Mouse (Mus musculus) heart, embryonic 16.5 days (tissue): ENCODE results near the gene Vwf. TPM values are rescaled to one million over a fixed set of nuclear protein-coding genes. Genes with fewer than 3 reads are reported as not detected.

Source experiments
- ATAC-seq: fragments of 200-750 bp; cut with Nextera tagmentation; replicated peaks from 2 replicates; pipeline ENCODE4 v1.8.0; 2017; ENCODE audit warnings: moderate number of reproducible peaks; ENCODE audit not compliant: insufficient read depth, low FRiP score; ENCODE audit errors: extremely low read depth
- H3K27ac ChIP-seq: fragments of 300-500 bp; sonication (generic); 2 replicates; pipeline ENCODE4 v1.5.1; 2014; ENCODE audit warnings: mild to moderate bottlenecking, low read length, control low read depth, moderate library complexity
- H3K27me3 ChIP-seq: fragments of 300-500 bp; sonication (generic); 2 replicates; pipeline ENCODE4 v1.6.1; 2014; ENCODE audit warnings: low read length, mixed read lengths; ENCODE audit not compliant: control insufficient read depth, insufficient read depth
- H3K36me3 ChIP-seq: fragments of 300-500 bp; sonication (generic); 2 replicates; pipeline ENCODE4 v1.6.1; 2014; ENCODE audit not compliant: control insufficient read depth, insufficient read depth
- H3K4me1 ChIP-seq: fragments of 300-500 bp; sonication (generic); 2 replicates; pipeline ENCODE4 v1.6.1; 2014; ENCODE audit warnings: low read length, mixed read lengths; ENCODE audit not compliant: control insufficient read depth, insufficient read depth
- H3K4me2 ChIP-seq: fragments of 300-500 bp; sonication (generic); 2 replicates; pipeline ENCODE4 v1.6.1; 2014; ENCODE audit warnings: low read depth, mild to moderate bottlenecking, control low read depth, low read length
- H3K4me3 ChIP-seq: fragments of 300-500 bp; sonication (generic); 2 replicates; pipeline ENCODE4 v1.5.1; 2014; ENCODE audit warnings: mild to moderate bottlenecking, control low read depth, low read length
- H3K9ac ChIP-seq: fragments of 300-500 bp; sonication (generic); 2 replicates; pipeline ENCODE4 v1.6.1; 2014; ENCODE audit warnings: low read length, control low read depth
- H3K9me3 ChIP-seq: fragments of 300-500 bp; sonication (generic); replicated peaks from 2 replicates; pipeline ENCODE4 v1.6.1; 2016; ENCODE audit warnings: low read length; ENCODE audit not compliant: control insufficient read depth
- WGBS: fragments of 180-500 bp; shearing (Covaris S2); extraction: QIAGEN DNeasy Blood & Tissue Kit; methylation state at CpG from one replicate; pipeline ENCODE4 v1.1.7; 2014; 5-methylcytosine and 5-hydroxymethylcytosine counted together
- polyA plus RNA-seq: library from polyadenylated mRNA; unstranded; fragments of >200 nt; fragmentation: Nextera tagmentation; extraction: Ambion mirVana; gene quantifications from 2 replicates; pipeline ENCODE4 v1.2.1, GENCODE M21; 2015

Gene Vwf
- polyA plus RNA-seq, 1 experiment from 2014 or later, result 27.1 TPM

GRCm38 (mm10) chr6:125558831-125559230, 12.3 kb downstream of the Vwf start:
- no peak; the same call in 1 of the 2 replicates for ATAC-seq
- 65% methylated on average over 8 of the region's 8 CpGs for WGBS

GRCm38 (mm10) chr6:125561031-125561430, 14.5 kb downstream of the Vwf start:
- WGBS, result 78% methylated on average over 5 of the region's 5 CpGs
- Histone ChIP-seq H3K27me3 (no peaks in the 10 kb centered on the region), H3K4me1 (no peaks in the 10 kb centered on the region; the same call in 1 of the 2 replicates), H3K4me2 (no peak overlapping the region), H3K4me3 (no peak overlapping the region), H3K36me3 (no peaks in the 10 kb centered on the region), H3K9ac (no peak overlapping the region), H3K9me3 (no peaks in the 10 kb centered on the region), H3K27ac (no peak overlapping the region)
- ATAC-seq, result no peak

More at GRCm38 (mm10) chr6:125558831-125559230, 12.3 kb downstream of the Vwf start:
- no peak overlapping the region for H3K9ac ChIP-seq
- no peaks in the 10 kb centered on the region for H3K36me3 ChIP-seq
- no peaks in the 10 kb centered on the region for H3K9me3 ChIP-seq
- H3K27ac ChIP-seq, result no peak overlapping the region
- H3K4me1 ChIP-seq, result no peaks in the 10 kb centered on the region; the same call in 1 of the 2 replicates
- H3K27me3 ChIP-seq, result no peaks in the 10 kb centered on the region
- no peak overlapping the region for H3K4me2 ChIP-seq
- no peak overlapping the region for H3K4me3 ChIP-seq

- Histone ChIP-seq H3K4me2 (no peak overlapping the region), H3K4me1 (no peaks in the 10 kb centered on the region; the same call in 1 of the 2 replicates), H3K27me3 (no peaks in the 10 kb centered on the region), H3K36me3 (no peaks in the 10 kb centered on the region), H3K9ac (no peak overlapping the region), H3K9me3 (no peaks in the 10 kb centered on the region), H3K4me3 (no peak overlapping the region), H3K27ac (no peak overlapping the region)
- WGBS, result 87% methylated on average over 2 of the region's 2 CpGs
- ATAC-seq, result no peak
Measured at GRCm38 (mm10) chr6:125561521-125561920, 14.9 kb downstream of the Vwf start.

- Histone ChIP-seq H3K4me3 (no peak overlapping the region), H3K27me3 (no peaks in the 10 kb centered on the region), H3K9me3 (no peaks in the 10 kb centered on the region), H3K4me2 (no peak overlapping the region), H3K4me1 (no peaks in the 10 kb centered on the region), H3K36me3 (no peaks in the 10 kb centered on the region), H3K9ac (no peak overlapping the region), H3K27ac (no peak overlapping the region)
- ATAC-seq, result no peak
- WGBS, result 67% methylated on average over 7 of the region's 7 CpGs
Measured at GRCm38 (mm10) chr6:125564812-125565281, 18.3 kb downstream of the Vwf start.

DNA sequence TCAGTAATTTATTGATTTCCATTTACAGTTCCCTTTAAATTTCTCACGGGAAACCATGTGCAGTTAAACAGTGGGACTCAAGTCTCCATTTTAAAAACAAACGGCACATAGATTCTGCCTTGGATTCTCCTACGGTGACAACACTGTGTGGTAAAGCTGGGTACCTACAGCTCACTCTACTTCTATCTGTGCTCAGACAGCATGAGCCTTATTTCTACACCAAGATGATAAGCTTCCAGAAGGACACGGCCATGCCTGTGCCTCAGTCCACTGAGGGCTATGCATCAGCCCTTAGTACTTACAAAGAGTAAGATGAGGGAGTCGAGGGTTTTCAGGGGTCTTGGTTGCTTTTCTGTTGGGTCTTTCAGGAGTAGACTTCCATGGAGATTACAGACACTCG, 18.8 kb downstream of the Vwf start:
- Histone ChIP-seq H3K4me2 (no peak overlapping the region), H3K27ac (no peak overlapping the region)

DNA sequence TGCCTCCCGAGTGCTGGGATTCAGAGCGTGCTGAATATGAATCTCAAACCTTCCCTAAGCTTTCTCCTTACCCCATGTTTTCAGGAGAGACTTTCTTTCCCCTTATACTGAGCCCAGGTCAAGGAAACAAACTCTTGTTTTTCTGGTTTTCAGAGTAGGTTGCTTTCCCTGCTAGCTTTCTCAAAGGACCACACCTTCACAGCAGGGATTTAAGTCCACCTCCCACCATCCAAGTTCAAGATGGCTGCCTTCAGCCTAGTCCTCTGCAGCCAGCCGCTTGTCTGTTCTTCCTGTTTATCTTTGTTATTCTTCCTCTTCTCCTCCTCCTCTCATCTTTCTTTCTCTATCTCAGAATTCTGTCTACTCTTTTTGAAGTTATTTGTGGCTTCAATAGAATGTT, 20.1 kb downstream of the Vwf start:
- Histone ChIP-seq H3K9ac (no peak overlapping the region), H3K36me3 (no peaks in the 10 kb centered on the region), H3K4me3 (no peak overlapping the region), H3K4me2 (no peak overlapping the region), H3K27ac (no peak overlapping the region), H3K27me3 (no peaks in the 10 kb centered on the region), H3K9me3 (no peaks in the 10 kb centered on the region), H3K4me1 (no peaks in the 10 kb centered on the region)
- WGBS, result 81% methylated on average over 3 of the region's 3 CpGs
- ATAC-seq, result no peak

More for the DNA sequence above, 18.8 kb downstream of the Vwf start:
- Histone ChIP-seq H3K4me3 (no peak overlapping the region), H3K4me1 (no peaks in the 10 kb centered on the region), H3K9ac (no peak overlapping the region), H3K36me3 (no peaks in the 10 kb centered on the region), H3K9me3 (no peaks in the 10 kb centered on the region), H3K27me3 (no peaks in the 10 kb centered on the region)
- no peak for ATAC-seq
- 69% methylated on average over 6 of the region's 6 CpGs for WGBS

DNA sequence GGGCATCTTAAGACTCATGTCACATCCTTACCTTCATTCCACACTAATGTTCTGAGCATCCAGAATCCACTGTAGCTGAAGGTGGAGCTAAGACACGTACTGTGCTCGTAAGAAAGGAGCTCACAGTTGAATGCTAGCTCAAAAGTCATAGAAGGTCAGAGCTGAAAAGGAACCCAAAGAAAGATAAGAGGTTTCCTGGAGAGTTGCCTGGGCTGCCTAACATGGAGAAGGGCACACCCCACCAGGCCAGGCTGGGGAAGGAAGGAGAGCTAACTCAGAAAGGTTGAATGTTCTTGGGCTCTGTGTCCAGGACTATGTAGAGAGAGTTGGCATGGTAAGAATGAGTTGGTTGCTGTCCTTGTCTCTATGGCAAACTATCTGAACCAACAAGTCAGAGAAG, 21.8 kb downstream of the Vwf start:
- H3K4me3 ChIP-seq, result no peak overlapping the region
- no peak overlapping the region for H3K27ac ChIP-seq
- no peaks in the 10 kb centered on the region for H3K36me3 ChIP-seq
- H3K4me2 ChIP-seq, result no peak overlapping the region
- ATAC-seq, result no peak
- 41% methylated on average over 2 of the region's 2 CpGs for WGBS
- no peaks in the 10 kb centered on the region for H3K9me3 ChIP-seq
- no peaks in the 10 kb centered on the region for H3K27me3 ChIP-seq
- peaks cover 8% of the 10 kb centered on the region for H3K4me1 ChIP-seq
- H3K9ac ChIP-seq, result no peak overlapping the region

DNA sequence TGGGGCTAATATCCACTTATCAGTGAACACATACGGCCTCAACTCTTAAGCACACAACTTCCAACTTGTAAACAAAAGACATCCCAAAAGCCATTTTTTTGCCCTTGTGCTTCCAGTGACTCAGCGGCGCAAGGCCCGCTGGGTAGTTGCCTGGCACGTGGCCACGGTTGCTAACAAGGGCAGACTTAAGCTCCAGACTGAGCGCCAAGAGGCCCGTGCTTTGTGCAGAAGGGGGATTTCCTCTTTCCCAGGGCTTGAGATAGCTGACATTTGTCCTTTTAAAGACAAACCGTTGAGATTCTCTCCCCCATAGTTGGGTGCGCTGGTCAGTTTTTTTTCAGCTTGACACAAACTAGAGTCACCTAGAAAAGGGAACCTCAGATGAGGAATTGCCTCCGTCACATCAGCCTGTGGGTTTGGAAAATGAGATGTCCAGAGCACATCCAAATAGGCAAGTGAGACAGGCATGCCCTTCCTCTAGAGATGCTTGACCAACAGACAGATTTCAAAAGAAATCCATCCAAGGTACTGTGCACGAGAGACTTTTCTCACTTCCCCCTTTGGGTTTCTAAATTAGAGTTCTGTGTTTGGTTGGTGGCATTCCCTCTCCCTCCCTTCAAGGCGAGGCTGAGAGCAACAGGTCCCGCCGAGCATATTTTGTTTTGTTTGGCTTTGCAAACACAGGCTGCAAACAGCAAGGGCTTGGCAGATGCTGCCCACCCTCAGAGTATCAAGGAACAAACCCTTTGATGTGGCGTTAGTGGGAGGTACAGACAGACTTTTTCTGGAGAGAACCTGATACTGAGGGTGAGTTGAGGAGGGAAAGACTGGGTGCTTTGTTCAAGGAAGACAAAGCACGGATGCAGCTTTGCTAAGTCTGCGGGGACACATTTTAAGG, 26.0 kb downstream of the Vwf start:
- ATAC-seq, result peak; percentile 51
- H3K36me3 ChIP-seq, result no peaks in the 10 kb centered on the region
- 23% methylated on average over 18 of the region's 18 CpGs for WGBS
- no peaks in the 10 kb centered on the region for H3K27me3 ChIP-seq
- H3K4me2 ChIP-seq, result peak overlapping the region; percentile 69
- peak overlapping the region; percentile 68 for H3K27ac ChIP-seq
- H3K9ac ChIP-seq, result peak overlapping the region; percentile 59
- H3K9me3 ChIP-seq, result no peaks in the 10 kb centered on the region
- H3K4me1 ChIP-seq, result peaks cover 14% of the 10 kb centered on the region
- H3K4me3 ChIP-seq, result peak overlapping the region; percentile 51

- Histone ChIP-seq H3K4me3 (peak overlapping the region; percentile 51), H3K36me3 (no peaks in the 10 kb centered on the region), H3K27ac (peak overlapping the region; percentile 68), H3K9me3 (no peaks in the 10 kb centered on the region), H3K9ac (peak overlapping the region; percentile 59), H3K4me1 (peaks cover 14% of the 10 kb centered on the region), H3K4me2 (peak overlapping the region; percentile 69), H3K27me3 (no peaks in the 10 kb centered on the region)
- WGBS, result 3% methylated on average over 14 of the region's 14 CpGs
- peak; percentile 90 for ATAC-seq
Measured at GRCm38 (mm10) chr6:125573189-125573928, 26.8 kb downstream of the Vwf start.
